Mouse (Mus musculus) embryonic facial prominence, embryonic 14.5 days (tissue): Measurements from ENCODE around the gene Zbtb20. TPM values are rescaled to one million over a fixed set of nuclear protein-coding genes. Genes with fewer than 3 reads are reported as not detected.

Source experiments
- ATAC-seq: fragments of 200-750 bp; cut with Nextera tagmentation; 2 replicates; pipeline ENCODE4 v1.8.0; 2017; ENCODE audit warnings: low read depth, moderate number of reproducible peaks, moderate TSS enrichment
- DNase-seq: peaks from one replicate; pipeline ENCODE4 v3.0.0-alpha.2; 2015; ENCODE audit warnings: low spot score
- H3K27ac ChIP-seq: fragments of 300-500 bp; sonication (generic); replicated peaks from 2 replicates; pipeline ENCODE4 v1.5.1; 2014; ENCODE audit warnings: low read depth, mild to moderate bottlenecking, low read length, moderate library complexity
- H3K27me3 ChIP-seq: fragments of 300-500 bp; sonication (generic); replicated peaks from 2 replicates; pipeline ENCODE4 v1.6.1; 2014; ENCODE audit warnings: low read length; ENCODE audit not compliant: control insufficient read depth, insufficient read depth
- H3K36me3 ChIP-seq: fragments of 300-500 bp; sonication (generic); 2 replicates; pipeline ENCODE4 v1.6.1; 2014; ENCODE audit warnings: low read length, mixed read lengths; ENCODE audit not compliant: control insufficient read depth, insufficient read depth
- H3K4me1 ChIP-seq: fragments of 300-500 bp; sonication (generic); 2 replicates; pipeline ENCODE4 v1.6.1; 2014; ENCODE audit warnings: antibody characterized with exemption, low read length; ENCODE audit not compliant: control insufficient read depth, insufficient read depth
- H3K4me2 ChIP-seq: fragments of 300-500 bp; sonication (generic); 2 replicates; pipeline ENCODE4 v1.6.1; 2014; ENCODE audit warnings: low read depth, mild to moderate bottlenecking, low read length, moderate library complexity, mixed read lengths
- H3K4me3 ChIP-seq: fragments of 300-500 bp; sonication (generic); 2 replicates; pipeline ENCODE4 v1.5.1; 2014; ENCODE audit warnings: low read depth, mild to moderate bottlenecking, low read length
- H3K9ac ChIP-seq: fragments of 300-500 bp; sonication (generic); 2 replicates; pipeline ENCODE4 v1.6.1; 2014; ENCODE audit warnings: low read depth, mild to moderate bottlenecking, low read length, moderate library complexity, mixed read lengths
- H3K9me3 ChIP-seq: fragments of 300-500 bp; sonication (generic); 2 replicates; pipeline ENCODE4 v1.6.1; 2016; ENCODE audit warnings: low read length; ENCODE audit not compliant: control insufficient read depth
- WGBS: fragments of 180-500 bp; shearing (Covaris S2); extraction: QIAGEN DNeasy Blood & Tissue Kit; methylation state at CpG from one replicate; pipeline ENCODE4 v1.1.7; 2014; 5-methylcytosine and 5-hydroxymethylcytosine counted together
- polyA plus RNA-seq: library from polyadenylated mRNA; unstranded; fragments of >200 nt; fragmentation: Nextera tagmentation; extraction: Ambion mirVana; gene quantifications from 2 replicates; pipeline ENCODE4 v1.2.1, GENCODE M21; 2014

The Zbtb20 gene
- polyA plus RNA-seq, 1 experiment from 2014 or later: 20.6 TPM

DNA sequence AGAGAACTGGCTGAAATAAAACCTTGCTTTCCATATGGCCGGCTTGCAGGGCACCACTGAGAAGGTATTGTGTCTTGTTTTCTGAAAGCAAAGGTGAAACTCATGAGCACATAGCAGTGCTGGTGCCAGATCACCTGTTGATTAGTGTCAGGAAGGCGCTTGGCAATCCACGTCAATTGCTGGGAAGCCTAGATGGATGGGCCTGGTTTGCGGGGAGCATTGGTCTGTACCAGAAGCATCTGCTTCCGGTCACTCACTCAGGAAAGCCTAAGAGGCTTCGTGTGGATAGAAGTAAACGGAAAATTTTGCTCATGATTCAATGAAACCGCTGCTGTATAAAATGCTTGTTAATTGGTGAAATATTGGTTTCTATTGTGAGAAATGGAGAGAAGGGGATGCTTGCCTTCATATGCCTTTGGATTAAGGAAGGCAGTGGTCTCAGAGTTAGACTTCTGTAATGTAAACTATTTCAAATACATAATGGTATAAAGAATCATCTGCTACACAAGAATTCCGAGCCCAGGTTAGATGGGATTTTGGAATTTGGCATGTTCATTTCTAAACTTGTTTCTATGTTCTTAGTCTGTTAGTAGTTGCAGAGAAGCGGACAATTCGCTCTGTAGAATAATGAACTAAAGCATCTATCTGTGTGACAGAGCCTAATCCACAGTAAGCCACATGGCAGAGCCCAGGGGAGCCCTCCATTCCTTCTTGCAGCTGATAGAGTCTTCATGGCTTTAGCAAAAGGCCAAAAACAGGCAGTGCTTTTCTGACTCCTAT, 521.4 kb downstream of the Zbtb20 start:
- DNase-seq (no peak), ATAC-seq (no peak)
- H3K9me3 ChIP-seq: no peaks in the 10 kb centered on the region
- no peaks in the 10 kb centered on the region for H3K36me3 ChIP-seq
- no peak overlapping the region for H3K4me3 ChIP-seq
- peaks cover 5% of the 10 kb centered on the region; the same call in 1 of the 2 replicates for H3K4me1 ChIP-seq
- no peaks in the 10 kb centered on the region for H3K27me3 ChIP-seq
- no peak overlapping the region for H3K4me2 ChIP-seq
- H3K9ac ChIP-seq: peak overlapping the region; percentile 19; the same call in 1 of the 2 replicates
- H3K27ac ChIP-seq: no peak overlapping the region; the same call in 1 of the 2 replicates
- WGBS: 84% methylated on average over 11 of the region's 11 CpGs

DNA sequence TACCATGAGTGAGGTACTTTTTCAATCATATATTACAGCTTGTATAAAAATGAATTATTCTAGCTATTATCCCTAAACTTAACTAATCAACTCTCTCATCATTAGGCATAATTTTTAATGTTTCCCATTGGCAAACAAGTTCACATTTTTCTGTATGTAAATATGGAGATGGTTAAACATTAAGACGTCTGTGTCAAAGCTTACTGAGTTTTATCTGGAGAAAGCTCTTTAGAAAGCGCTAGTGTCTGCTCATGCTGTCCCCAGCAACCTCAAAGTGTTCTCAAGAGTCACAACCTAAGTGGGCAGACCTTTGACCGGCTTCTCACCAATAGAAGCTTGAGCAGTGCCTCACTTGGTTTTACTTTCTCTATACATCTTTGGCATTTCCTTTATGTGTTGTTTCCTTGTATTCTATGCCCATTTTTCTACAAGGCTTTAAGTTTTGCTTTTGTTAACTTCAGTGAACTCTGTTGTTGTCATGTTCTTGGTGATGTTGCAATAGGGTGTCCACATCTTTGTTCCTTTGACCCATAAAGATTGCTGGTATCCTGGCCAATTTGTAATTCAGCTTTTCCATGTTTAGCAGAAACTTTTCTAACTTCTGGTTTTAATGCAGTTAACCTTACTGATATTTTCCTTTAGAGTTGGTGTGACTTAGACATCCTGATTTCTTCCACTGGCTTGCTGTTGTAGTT, 522.1 kb downstream of the Zbtb20 start:
- no peak overlapping the region for H3K9ac ChIP-seq
- no peaks in the 10 kb centered on the region for H3K9me3 ChIP-seq
- no peak overlapping the region for H3K27ac ChIP-seq
- H3K27me3 ChIP-seq: no peaks in the 10 kb centered on the region
- no peak overlapping the region for H3K4me2 ChIP-seq
- WGBS: 88% methylated on average over 3 of the region's 3 CpGs
- no peaks in the 10 kb centered on the region for H3K36me3 ChIP-seq
- DNase-seq (no peak), ATAC-seq (no peak)
- H3K4me1 ChIP-seq: peaks cover 5% of the 10 kb centered on the region; the same call in 1 of the 2 replicates
- no peak overlapping the region for H3K4me3 ChIP-seq

DNA sequence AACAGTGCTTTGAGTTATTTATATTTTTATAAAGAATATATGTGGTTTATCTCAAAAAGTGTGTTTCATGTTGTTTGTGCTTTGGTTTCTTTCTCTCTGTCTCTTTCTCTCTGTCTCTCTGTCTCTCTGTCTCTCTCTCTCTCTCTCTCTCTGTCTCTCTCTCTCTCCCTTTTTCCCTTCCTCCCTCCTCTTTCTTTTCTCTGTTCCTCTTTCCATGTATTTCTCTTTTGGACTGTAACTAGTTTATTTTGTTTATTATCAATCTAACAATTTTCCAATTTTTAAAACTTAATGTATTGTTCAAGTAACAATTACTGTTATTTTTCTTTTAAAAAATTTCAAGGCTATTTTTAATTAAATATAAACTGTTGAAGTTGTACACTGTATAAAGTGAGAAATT, 523.7 kb downstream of the Zbtb20 start:
- no peak overlapping the region for H3K9ac ChIP-seq
- H3K4me1 ChIP-seq: peaks cover 5% of the 10 kb centered on the region; the same call in 1 of the 2 replicates
- no peaks in the 10 kb centered on the region for H3K27me3 ChIP-seq
- ATAC-seq (no peak), DNase-seq (no peak)
- H3K4me3 ChIP-seq: no peak overlapping the region
- no peaks in the 10 kb centered on the region for H3K36me3 ChIP-seq
- no peaks in the 10 kb centered on the region for H3K9me3 ChIP-seq
- no peak overlapping the region for H3K27ac ChIP-seq
- no peak overlapping the region for H3K4me2 ChIP-seq

DNA sequence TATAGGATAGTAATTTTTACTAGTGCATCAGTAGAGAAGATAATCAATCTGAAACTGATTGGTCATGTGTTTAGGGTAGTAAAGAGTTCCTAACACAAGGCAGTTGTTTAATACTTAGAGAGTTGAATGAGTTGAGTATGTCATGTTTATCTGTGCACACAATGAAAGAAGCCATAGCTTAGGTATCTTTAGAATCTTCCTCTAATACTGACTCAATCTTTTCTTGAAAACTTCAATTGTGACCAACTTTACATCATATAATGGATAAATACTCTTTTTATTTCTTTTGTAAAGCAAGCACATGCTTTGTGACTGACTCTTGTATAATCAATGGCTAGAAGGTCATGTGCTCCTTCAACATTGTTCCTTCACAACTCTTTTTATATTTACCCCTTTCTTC, 524.4 kb downstream of the Zbtb20 start:
- Histone ChIP-seq H3K36me3 (no peaks in the 10 kb centered on the region), H3K9ac (no peak overlapping the region), H3K27ac (no peak overlapping the region), H3K4me3 (no peak overlapping the region), H3K27me3 (no peaks in the 10 kb centered on the region), H3K4me2 (no peak overlapping the region), H3K9me3 (no peaks in the 10 kb centered on the region), H3K4me1 (peaks cover 5% of the 10 kb centered on the region; the same call in 1 of the 2 replicates)
- ATAC-seq (no peak), DNase-seq (no peak)

DNA sequence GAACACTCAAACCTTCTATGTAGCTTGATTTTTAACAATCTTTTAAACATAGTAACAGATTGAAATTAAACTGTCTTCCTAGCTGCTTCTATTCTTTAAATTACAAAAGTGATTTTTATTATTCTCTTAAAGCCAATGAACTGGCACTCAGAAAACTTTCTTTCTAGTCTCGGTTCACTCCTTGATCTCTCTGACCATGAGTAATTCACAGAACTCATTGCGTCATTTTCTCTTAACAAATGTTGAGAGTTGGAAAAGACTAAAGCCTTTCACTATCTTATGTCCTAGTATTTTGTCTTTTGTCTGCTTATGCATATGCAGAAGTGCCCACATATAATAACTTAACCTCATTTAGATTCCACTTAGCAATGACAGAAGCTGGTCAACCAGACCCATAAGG, 525.3 kb downstream of the Zbtb20 start:
- ATAC-seq (no peak), DNase-seq (no peak)
- 88% methylated on average over 2 of the region's 2 CpGs for whole genome bisulfite sequencing
- H3K4me3 ChIP-seq: no peak overlapping the region
- no peaks in the 10 kb centered on the region for H3K9me3 ChIP-seq
- no peaks in the 10 kb centered on the region for H3K27me3 ChIP-seq
- H3K36me3 ChIP-seq: no peaks in the 10 kb centered on the region
- no peak overlapping the region for H3K27ac ChIP-seq
- H3K4me2 ChIP-seq: no peak overlapping the region
- peaks cover 6% of the 10 kb centered on the region; the same call in 1 of the 2 replicates for H3K4me1 ChIP-seq
- no peak overlapping the region for H3K9ac ChIP-seq

DNA sequence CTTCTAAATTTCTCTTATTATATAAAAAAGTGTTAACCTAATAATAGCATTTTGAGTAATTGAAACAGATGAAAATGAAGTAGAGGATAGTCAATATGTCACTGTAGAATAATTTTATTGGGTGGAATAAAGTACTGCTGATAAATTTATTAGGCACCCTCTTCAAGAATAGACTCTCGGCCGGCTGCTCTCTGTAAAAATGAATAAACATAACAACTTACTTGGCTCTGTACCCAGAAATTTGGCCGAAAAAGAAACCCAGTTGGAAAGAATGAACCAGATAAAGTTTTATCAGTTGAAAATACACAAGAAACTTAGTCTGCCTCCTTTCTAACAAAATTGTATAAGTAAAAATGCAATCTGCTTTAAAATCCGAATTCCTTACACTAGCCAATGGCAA, 527.2 kb downstream of the Zbtb20 start:
- H3K4me2 ChIP-seq: no peak overlapping the region
- no peak for ATAC-seq
- no peaks in the 10 kb centered on the region for H3K27me3 ChIP-seq
- H3K27ac ChIP-seq: no peak overlapping the region
- no peak overlapping the region for H3K9ac ChIP-seq
- H3K4me3 ChIP-seq: no peak overlapping the region
- H3K4me1 ChIP-seq: peaks cover 12% of the 10 kb centered on the region; the same call in 1 of the 2 replicates
- H3K36me3 ChIP-seq: no peaks in the 10 kb centered on the region
- DNase-seq: no peak
- 74% methylated on average over 4 of the region's 4 CpGs for WGBS
- H3K9me3 ChIP-seq: no peaks in the 10 kb centered on the region

DNA sequence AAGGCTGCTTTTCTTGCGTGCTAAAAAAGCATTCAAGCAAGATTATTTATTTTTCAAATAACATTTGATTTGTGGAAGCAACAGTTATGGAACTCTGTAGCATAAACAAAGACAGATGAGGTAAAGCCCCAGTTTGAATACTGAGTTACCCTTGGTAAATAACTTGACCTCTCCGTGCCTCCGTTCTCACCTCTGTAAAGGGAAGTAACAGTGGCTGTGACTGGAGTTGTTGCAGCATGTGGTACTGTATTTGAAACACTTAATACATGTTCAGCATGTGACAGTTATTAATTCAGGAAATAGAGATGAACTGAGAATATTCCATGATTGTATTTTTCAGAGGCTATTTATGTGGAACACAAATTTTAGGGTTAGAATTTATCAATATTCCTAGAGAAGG, 529.4 kb downstream of the Zbtb20 start:
- Histone ChIP-seq H3K9ac (no peak overlapping the region), H3K27me3 (no peaks in the 10 kb centered on the region), H3K4me3 (no peak overlapping the region), H3K4me1 (peaks cover 14% of the 10 kb centered on the region; the same call in 1 of the 2 replicates), H3K4me2 (no peak overlapping the region), H3K27ac (no peak overlapping the region), H3K36me3 (no peaks in the 10 kb centered on the region), H3K9me3 (no peaks in the 10 kb centered on the region)
- DNase-seq (no peak), ATAC-seq (no peak)
- WGBS: 74% methylated on average over 3 of the region's 3 CpGs

DNA sequence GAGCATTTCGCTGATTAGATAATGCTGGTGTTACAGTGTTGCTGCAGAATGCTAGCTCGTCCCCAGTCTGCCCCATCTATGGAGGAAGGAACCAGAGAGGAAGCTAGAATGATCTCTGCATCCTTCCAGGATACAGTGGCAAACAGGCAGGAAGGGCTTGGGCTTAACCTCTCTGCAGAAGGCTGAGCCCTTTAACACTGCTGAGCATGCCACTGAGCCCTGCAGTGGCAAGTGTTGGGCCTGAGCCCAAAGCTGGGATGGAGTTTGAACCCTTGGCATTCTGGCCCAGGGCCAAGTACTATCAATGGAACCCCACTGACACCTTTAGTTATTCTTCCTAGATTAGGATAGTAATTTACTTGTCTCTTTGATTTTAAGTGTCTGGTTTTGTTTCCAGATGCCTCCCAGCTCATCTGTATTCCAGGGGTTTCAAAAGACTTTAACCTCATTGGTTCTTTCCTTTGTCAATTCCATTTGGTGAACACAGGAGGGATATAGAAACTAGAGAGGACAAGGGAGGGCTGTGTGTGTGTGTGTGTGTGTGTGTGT, 532.0 kb downstream of the Zbtb20 start:
- H3K4me1 ChIP-seq: peaks cover 14% of the 10 kb centered on the region; the same call in 1 of the 2 replicates
- DNase-seq (peak; percentile 17), ATAC-seq (0 out of 2 replicates have a peak, but pooled peaks have one; percentile 30)
- H3K9ac ChIP-seq: no peak overlapping the region
- WGBS: 47% methylated on average over 2 of the region's 2 CpGs
- no peaks in the 10 kb centered on the region for H3K36me3 ChIP-seq
- H3K4me3 ChIP-seq: no peak overlapping the region
- H3K27me3 ChIP-seq: no peaks in the 10 kb centered on the region
- H3K9me3 ChIP-seq: no peaks in the 10 kb centered on the region
- H3K27ac ChIP-seq: 0 out of 2 replicates have a peak overlapping the region, but pooled peaks have one; percentile 10
- no peak overlapping the region for H3K4me2 ChIP-seq
